Mouse (Mus musculus) natural killer cell, adult 2 months (primary cell): ENCODE results near the gene Gm9945.
A peak's percentile ranks its signal among the peaks of the same experiment; 100 is the strongest.

Source experiments
- DNase-seq, 2 experiments: peaks; one replicate each; pipeline ENCODE4 v3.0.0; 2022; ENCODE audit warnings: low spot score in 2 of 2

Gm9945 gene

DNA sequence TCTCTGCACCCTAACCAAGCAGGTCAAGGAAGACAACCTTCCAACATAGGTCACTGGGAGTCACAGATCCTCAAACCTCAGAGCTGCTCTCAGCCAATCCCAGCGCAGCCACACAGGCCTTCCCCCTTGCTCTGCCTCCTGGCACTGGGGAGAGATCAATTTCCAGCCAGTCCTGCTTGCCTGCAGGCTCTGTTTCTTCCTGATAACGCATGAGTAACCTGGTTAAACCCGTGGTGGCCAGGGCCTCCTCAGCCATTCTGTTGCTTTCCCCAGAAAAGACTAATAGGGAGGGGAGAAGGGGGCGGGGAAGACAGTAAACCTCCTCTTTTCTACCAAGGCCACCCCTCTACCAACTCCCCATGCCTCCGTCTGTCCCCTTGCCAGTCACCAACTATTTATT lies 18.2 kb upstream of the Gm9945 start:
- DNase-seq, result no peak

DNA sequence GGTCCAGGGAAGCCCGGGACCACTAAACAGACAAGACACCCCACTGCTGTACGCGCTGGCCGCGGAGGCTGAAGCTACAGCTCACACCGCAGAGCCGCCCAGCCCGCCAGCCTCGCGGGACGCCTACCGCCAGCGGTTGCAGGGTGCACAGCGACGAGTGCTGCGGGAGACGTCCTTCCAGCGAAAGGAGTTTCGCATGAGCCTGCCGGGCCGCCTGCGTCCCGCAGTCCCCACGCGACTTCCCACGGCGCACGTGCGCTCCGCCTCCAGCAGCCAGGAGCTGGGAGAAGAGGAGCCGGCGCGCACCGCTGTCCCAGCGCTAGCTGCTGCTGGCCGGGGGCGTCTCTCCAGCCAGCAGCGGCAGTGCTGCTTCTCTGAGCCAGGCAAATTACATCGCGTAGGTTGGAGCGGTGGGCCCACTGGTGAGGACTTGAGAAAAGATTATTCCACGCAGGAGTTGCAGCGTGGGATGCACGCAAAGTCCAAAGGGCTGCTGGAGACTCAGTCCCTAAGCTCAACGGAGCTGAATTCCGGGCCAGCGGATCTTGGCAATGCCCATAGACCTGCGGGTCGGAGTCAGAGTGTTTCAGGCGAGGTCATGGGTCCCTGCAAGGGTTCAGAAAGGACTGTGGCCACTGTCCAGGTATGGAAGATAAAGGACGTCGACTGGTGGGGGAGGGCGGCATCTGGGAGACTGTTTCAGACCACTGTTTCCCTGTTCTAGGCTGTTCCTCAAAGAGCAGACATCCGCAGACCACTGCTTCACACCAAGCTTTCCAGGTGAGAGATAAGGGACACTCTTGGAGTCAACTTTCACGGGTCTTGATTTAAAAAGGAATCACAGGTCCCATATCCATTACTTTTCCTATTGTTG lies 16.2 kb upstream of the Gm9945 start:
- DNase-seq, result no peak

DNA sequence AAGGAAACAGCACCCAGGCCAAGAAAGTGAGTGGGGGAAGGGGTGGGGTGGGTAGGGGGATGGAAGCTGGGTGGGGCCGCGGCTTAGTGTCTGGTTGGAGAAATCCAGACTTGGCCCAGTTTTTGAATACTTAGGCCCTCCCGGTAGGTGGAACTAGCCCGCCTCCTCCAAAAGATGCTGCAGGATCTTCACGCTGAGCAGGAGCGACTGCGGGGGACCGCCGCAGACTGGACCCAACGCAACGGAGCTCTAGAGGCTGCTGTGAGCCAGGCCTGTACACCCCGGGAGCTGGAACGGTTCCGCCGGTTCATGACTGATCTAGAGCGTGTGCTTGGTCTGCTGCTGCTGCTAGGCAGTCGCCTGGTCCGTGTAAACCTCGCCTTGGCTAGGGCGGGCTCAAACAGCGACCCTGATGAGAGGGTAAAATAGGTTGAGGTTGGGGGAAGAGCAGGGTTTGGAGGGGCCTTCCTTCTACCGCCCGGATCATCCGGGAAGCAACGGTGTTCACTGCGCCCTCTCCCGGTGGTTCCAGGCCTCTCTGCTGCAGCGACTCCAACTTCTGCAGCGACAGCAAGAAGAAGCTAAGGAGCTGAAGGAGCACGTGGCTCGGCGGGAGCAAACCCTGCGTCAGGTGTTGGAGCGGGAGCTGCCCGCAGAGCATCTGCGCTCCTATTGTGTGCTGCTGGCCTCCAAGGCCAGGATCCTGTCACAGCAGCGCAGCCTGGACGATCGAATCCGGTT lies 13.6 kb upstream of the Gm9945 start:
- no peak for DNase-seq

DNA sequence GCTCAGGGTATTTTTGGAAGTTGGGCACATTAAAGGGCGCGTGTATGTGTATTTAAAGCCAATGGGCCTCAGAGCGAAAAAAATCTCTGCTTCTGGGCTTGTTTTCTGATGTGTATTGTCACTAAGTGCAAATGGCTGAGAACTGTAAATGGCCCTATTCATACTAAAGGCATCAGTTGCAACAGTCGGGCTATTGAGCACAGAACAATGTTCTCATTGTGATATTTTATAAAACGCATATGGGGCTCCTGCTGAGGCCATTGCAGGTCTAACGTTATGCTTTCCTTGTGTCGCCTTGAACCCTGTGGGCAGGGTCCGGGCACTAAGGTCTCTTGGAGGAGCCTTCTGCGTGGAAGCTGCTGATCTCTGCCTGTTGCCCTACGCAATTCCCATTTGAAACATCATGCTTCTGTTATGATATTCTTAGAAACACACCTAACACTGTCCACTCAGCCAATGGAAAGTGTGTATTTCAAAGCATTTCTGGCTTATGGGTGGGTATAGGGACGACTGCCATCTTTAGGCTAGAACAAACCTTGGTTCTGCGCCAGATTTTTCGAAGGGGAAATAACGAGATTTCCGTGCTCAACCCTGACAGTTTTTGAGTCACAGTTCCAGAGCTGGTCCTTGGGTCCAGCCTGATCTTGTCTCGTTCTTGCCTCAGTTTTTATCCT lies 10.5 kb upstream of the Gm9945 start:
- no peak for DNase-seq

DNA sequence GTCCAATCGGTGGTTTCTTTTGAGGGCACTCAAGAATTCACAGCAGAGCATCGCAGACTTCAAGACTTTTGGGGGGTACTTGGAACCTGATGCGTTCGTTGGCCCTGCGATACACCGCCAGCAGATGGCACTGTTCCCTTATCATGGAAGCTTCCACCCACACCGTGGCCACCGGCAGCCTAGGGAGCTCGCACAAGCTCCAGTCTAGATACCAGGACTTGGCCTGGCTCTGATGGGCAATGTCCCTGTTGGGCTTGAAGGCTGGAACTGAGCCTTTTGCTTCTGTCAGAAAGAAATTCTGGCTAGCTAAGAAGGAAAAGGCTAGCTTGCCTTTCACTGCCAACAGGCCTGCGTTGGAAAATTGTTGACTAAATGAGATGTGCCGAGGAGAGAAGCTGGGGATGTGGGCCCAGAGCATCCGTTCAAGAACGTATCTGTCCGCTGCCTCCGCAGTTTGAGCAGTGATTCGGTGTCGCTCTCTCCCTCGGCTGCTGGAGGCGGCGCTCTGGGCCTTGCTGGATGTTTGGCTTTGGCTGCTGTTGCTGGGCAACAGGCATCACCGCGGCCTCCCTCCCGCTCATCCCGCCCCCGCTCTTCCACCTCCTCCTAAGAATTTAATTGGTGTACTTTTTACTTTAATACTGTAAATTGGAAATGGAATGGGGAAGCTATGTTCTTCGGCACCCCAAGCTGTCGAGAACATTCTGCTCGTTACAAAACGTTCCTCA lies 9.8 kb upstream of the Gm9945 start, which contains the start of gene Gm9837:
Gene Gm9837 (minus strand): TSS at position 512 of the 728 bp plus-strand sequence.
- peak; percentile 57 to 77 for DNase-seq

DNA sequence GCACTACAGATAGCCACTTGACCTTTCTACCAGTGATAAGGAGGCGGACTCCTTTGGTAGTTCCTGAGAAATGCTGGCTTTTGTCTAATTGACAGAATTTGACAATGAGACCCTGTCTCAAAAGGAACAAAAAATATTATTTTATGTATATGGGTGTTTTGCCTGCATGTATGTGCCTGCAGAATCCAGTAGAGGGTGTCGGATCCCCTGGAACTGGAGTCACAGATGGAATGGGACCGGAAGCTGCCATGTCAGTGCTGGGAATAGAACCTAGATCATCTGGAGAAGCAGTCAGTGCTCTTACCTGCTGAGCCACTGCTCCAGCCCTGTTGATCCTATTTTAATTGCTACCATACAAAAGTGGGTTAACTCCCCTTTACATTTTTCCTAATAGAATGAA lies 7.3 kb upstream of the Gm9945 start:
- no peak for DNase-seq

DNA sequence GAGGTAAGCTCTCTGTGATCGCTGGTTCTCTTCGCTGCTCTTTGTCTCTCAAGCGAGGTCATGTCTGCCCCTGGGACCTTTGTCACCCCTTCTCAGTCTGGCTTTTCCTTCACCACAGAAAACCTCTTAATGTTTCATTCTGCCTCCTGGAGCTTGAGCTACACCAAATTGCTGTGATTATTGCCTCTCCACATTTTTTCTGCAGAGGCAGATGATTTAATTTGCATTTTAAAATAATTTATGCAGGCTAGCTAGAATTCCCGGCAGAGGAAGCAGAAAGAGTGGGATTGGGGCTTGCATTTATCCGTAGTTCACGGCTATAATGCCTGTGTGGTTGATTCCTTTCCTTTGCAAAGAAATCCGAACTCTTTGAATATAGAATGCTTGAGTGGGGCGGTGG lies 4.3 kb upstream of the Gm9945 start:
- DNase-seq, result no peak

DNA sequence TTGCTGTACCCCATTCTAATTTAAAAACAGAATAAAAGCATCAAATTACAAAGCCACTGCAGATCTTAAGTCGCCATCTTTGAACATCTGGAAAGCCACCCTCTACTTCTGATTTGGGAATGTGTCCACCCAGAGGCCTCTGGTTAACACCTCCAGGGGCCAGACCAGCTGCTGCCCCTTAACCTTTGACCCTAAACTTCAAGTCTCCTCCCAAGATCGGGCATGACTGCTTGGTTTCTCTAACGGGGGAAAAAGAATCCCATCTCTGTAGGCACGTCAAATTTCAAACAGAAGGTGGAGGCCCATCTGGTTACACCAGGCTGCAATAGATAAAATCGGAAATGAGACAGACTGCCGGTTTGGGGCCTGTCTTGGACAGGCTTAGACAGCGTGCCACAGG lies 2.1 kb upstream of the Gm9945 start:
- DNase-seq, result no peak

DNA sequence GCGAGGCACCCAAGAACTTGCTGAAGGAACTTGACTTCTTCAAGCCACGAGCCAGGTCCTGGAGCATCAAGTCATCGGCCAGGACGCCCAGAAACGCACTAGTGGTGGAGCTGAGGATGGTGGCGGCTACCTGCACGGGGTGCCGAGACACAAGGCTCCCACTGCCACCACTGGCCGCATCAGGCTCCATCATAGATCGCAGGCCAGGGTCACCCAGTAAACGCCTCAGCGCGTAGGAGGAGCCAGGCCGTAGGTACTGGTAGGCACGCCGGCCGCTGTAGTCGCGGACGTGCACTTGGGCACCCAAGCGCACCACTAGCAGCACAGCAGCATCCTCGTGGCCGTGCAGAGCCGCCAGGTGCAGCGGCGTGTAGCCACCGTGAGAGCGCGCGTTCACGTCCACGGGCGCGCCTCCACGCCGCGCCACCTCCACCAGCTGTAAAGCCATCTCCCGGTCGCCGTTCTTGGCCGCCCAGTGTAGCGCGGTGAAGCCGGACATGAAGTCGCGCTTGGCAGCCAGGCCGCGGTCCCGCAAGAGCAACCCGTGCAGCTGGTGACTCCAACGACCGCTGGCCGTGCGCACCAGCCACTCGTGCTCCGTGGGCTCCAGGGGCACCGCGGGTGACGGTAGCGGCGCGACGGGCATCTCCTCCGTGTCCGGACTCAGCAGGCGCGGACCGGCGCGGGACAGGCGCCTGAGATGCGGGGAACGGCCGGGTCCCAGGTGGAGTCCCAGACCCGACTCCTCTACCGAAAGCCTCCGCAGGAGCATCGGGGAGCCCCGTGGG lies 1.4 kb upstream of the Gm9945 start:
- DNase-seq, result no peak

DNA sequence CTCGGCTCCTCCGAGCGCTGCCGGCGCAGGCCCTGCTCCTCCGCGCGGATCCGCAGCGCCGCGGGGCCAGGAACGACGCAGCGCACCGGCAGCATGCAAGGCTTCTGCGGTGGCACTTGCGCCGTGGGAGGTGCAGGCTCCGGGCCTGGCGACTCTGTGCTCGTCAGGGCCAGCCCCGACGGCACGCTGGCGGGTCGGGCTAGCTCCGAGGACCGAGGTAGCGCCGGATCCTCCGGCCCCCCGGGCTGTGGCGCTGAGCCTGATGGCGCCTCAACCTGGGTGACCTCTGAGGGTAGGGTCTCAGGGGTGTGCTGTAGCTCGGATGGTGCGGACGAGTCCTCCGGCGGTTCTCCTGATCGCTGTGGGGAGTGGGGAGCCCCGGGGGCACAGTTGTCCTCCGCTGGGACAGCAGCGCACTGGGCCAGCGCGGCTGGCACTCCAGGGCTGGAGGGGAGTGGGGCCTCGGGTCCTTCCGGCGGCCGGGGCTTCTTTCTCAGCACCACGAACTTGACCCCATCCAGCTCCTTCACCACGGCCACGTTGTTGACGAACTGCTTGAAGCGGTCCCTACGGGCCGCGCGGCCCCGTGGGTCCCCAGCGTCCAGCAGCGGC lies 689 bp upstream of the Gm9945 start:
- DNase-seq, result no peak

DNA sequence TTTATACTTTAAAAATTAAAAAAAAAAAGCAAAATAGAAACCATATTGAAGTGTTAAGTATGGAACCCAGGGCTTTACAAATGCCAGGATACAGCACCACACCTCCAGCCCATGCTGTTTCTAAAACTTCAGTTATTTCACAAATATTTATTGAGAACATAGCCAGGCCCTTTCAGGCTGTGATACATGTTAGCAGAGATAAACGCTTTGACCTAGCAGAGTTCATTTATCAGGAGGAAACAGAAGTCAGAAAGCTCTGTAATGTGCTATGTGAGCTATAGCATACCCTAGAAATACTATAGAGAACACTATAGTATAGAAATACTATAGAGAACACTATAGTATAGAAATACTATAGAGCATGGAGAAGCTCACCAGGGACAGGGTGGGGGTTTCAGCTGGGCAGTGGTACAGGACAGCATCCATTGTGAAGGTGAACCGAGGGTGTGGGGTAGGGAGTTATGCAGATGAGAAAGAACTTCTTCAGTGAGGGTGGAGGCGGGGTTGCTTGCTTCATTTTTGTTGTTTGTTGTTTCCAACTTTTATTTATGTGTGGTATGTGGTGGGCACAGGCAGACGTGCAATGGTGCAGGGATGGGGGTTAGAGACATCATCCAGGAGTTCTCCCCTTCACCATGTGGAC lies 1.2 kb downstream of the Gm9945 start:
- no peak for DNase-seq

DNA sequence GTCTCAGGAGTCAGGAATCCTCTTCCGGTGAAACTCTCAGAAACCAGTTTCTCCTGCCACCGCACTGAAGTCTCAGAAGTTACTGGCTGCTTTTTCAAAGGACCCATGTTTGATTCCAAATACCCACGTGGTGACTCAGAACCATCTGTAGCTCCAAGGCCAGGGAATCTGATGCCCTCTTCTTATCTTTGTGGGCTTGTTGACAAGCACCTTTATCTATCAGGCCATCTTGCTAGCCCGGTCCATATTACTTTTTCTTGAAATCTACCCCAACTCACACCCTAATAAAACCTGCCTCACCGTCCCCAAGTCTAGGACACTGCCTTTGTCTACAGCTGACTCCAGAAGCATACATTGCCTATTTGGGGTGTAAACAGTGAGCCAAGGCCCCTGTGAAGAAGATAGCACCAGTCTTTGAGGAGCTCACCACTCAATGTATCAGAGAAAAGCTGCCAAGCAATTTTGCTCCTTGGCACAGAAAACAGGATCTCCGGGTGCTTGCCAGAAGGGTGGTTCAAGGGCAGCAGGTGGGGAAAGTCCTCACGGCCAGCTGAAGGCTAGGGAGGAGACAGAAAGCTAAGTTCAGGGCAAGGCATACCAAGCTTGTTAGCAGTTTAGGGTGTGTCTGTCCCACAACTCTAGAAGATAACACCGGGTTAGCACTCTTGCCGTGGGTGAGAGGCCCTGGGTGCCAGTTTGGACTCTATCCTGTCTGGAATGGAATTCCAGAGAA lies 3.4 kb downstream of the Gm9945 start:
- no peak for DNase-seq

DNA sequence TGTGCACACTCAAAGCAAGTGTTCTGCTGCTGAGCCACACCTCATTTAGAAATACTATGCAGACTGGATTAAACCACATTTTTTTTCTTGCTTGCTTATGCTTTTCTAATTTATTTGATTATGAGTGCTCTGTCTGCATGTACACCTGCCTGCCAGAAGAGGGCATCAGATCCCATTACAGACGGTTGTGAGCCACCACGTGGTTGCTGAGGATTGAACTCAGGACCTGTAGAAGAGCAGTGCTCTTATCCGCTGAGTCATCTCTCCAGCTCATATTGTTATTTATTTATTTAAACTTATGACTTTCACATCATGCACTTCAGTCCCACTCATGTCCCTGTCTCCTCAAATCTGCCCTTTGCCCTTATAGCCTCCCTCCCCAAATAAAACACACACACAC lies 5.8 kb downstream of the Gm9945 start:
- no peak for DNase-seq

DNA sequence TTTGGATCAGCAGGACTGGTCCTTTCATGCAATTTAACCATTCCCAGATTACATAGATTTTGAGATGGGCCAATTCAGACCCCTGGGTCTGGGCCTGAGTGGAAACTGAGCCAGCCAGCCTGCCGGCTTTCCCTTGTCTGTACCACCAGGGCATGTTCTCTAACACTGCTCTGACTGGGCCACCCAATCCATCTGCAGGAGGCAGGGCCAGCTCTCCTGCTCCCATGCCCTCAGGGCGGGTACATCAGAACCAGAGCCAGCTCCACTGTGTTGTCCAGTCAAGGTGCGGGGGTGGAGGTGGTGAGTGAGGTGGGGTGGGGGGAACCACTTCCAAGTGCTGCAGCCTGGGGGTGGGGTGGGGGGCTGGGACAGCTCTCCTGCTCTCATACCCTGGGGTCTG lies 6.4 kb downstream of the Gm9945 start:
- DNase-seq, result no peak

DNA sequence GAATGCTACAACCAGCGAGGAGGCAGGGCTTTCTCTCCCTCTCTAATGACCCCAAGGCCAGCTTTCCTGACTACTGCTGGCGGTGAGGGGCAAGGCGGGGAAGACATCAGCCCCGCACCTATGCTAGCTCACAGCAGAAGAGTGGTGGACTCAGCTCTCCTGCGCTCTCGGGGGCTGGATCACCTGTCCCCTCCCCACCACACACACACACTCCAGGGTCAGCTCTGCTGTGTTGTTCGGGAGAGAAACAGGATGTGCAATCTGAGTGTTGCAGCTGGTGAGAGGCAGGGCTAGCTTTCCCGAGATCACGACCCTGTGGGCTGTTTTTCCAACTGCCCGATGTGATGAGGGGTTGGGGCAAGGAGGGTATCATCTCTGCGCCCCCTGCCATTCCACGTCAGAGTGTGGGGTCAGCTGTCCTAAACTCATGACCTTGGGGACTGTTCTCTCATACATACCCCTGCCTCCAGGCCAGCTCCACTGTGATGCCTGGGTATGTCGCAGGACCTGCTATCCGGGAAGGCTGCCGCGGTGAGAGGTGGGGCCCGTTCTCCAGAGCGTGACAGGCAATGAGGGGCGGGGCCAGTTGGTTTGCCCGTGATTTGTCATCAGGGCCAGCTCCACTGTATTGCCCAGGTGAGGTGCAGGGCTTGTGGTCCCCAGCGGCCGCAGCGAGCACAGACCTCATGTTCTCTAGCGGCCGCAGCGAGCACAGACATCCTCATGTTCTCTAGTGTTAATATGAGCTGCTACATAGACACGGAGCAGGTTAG lies 7.0 kb downstream of the Gm9945 start:
- DNase-seq, result peak in 1 of 2 experiments; percentile 9

DNA sequence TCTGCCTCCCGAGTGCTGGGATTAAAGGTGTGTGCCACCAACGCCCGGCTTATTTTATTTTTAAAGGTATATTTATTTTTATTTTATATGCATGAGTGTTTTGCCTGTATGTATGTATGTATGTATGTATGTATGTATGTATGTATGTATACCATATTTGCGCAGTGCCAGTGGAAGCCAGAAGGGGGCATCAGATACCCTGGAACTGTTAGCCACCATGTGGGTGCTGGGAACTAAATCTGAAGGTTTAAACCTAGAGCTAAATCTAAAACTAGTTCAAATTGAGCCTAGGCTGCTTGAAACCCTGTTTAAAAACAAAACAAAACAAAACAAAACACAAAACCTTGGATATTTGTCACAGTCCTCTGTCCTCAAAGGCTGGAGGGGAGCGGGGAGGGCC lies 9.0 kb downstream of the Gm9945 start:
- DNase-seq, result no peak

DNA sequence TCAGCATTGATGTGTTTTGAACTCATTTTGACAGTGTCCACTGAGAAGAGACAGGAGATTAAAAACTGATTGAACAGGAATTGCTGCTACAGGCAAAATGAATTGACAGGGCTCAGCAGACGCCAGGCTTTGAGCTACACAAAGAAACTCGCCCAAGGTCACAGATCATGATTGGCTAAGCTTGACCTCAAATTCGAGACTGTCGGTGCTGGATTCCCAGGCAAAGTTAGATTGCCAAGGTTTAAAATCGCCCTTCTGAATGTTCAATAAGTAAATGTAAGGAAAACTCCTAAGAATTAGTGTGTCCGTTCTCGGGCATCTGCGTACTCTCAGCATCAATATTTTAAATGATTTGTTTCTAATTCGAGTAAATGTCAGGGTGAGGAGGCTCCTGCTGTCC lies 9.5 kb downstream of the Gm9945 start:
- DNase-seq, result no peak

DNA sequence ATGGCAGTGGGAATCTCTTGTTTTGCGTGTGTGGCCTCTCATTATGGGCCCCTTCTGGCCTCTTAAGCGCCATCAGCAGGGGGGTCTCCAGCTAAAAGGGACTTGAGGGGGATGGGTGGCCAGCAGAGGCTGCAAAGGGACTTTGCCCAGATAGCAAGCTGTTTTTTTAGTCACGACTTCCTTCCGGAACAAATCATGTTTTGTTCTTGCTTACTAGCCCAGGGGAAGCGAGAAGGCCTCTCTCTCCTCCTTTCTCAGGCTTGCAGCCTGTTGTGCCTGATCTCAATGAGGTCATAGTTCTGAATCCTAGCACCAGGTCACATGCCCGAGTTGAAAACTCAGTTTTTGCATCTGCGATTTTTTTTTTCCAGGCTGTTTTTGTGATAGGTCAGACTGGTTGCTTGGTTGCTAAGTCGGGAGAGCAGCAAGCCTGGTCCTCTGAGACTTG lies 12.0 kb downstream of the Gm9945 start:
- DNase-seq, result no peak
